Mouse (Mus musculus) retina, embryonic 14.5 days (tissue): Measurements from ENCODE around the gene Hsp90ab1.
A peak's percentile ranks its signal among the peaks of the same experiment; 100 is the strongest.

Experiments used
- DNase-seq: peaks from one replicate; pipeline ENCODE4 v3.0.0-alpha.2; 2015; ENCODE audit warnings: low spot score

Hsp90ab1 gene

GRCm38 (mm10) chr17:45580958-45581477, 7.9 kb upstream of the Hsp90ab1 start:
- DNase-seq, result no peak

GRCm38 (mm10) chr17:45579554-45579953, 6.5 kb upstream of the Hsp90ab1 start:
- no peak for DNase-seq

GRCm38 (mm10) chr17:45578843-45579242, 5.8 kb upstream of the Hsp90ab1 start:
- DNase-seq, result no peak

- DNase-seq, result no peak
Observed at GRCm38 (mm10) chr17:45578242-45578641, 5.2 kb upstream of the Hsp90ab1 start.

GRCm38 (mm10) chr17:45575123-45575897, 2.2 kb upstream of the Hsp90ab1 start:
- DNase-seq, result no peak

GRCm38 (mm10) chr17:45574129-45574761, 1.2 kb upstream of the Hsp90ab1 start:
- DNase-seq, result peak; percentile 67

- DNase-seq, result peak; percentile 95
Observed at GRCm38 (mm10) chr17:45573780-45574123, 681 bp upstream of the Hsp90ab1 start.

GRCm38 (mm10) chr17:45572103-45573086, 676 bp downstream of the Hsp90ab1 start:
- peak; percentile 83 for DNase-seq

- no peak for DNase-seq
Observed at GRCm38 (mm10) chr17:45569999-45570398, 3.1 kb downstream of the Hsp90ab1 start.

- DNase-seq, result no peak
Observed at GRCm38 (mm10) chr17:45568990-45569389, 4.1 kb downstream of the Hsp90ab1 start.

- no peak for DNase-seq
Observed at GRCm38 (mm10) chr17:45567162-45567601, 5.9 kb downstream of the Hsp90ab1 start.

- no peak for DNase-seq
Observed at GRCm38 (mm10) chr17:45566360-45567161, 6.5 kb downstream of the Hsp90ab1 start.

GRCm38 (mm10) chr17:45566031-45566359, 7.1 kb downstream of the Hsp90ab1 start:
- DNase-seq, result no peak

GRCm38 (mm10) chr17:45565103-45565502, 8.0 kb downstream of the Hsp90ab1 start:
- no peak for DNase-seq

GRCm38 (mm10) chr17:45564531-45565084, 8.5 kb downstream of the Hsp90ab1 start:
- peak; percentile 32 for DNase-seq

GRCm38 (mm10) chr17:45563655-45564530, 9.2 kb downstream of the Hsp90ab1 start, which contains the start of gene Slc35b2:
Slc35b2 (plus strand) TSS chr17:45563874.
- peak; percentile 93 for DNase-seq

GRCm38 (mm10) chr17:45563216-45563615, 9.9 kb downstream of the Hsp90ab1 start:
- no peak for DNase-seq

- no peak for DNase-seq
Observed at GRCm38 (mm10) chr17:45559732-45560525, 13.1 kb downstream of the Hsp90ab1 start.
